Mouse (Mus musculus) kidney, postnatal 36 days (tissue): ENCODE results near the gene Cdcp1.
A peak's percentile ranks its signal among the peaks of the same experiment; 100 is the strongest.

ENCODE experiments used
- DNase-seq, 2 experiments: peaks; one replicate each; pipeline ENCODE4 v3.0.0; 2021 to 2022; ENCODE audit warnings: mixed read lengths in 2 of 2

Gene Cdcp1

DNA sequence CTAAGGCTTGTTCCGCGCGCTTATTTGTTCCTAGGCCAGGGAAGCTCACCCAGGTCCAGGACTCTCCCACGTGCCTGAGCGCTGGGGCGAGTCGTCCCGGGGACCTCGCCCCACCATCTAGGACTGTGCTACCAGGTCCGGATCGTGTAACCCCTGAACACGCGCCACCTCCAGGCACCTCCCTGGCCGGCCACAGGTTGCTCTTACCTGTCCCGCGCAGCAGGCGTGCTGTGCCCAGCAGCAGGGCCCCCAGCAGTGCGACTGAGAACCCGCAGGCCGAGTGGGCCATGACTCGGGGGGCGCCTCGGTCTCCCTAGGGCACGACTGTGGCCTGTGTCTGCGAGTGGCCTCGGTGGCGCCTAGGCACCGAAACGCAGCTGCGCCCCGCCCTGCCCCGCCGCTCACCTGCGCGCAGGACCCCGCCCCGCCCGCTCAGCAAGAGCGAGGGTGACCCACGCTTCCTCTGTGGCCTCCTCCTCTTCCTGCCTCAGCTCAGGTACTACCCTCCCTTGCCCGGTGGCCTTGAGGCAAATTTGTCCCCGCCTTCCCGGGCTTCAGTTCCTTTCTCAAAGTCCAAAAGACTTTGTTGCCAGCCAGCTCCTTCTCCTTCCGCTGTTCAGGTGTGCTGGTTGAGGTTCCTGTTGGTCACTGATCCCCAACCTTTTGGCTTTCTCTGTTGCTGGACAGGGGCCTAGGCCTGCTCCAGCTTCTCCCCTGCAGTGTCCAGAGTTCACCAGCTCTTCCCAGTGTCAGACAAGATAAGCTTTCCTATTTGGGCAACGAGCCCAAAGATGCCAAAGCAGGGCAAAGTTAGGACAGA, at the start of gene Cdcp1:
TSS of gene Cdcp1 (minus strand) at position 418 of the 820 bp plus-strand sequence.
- DNase-seq: peak; percentile 84 to 90

DNA sequence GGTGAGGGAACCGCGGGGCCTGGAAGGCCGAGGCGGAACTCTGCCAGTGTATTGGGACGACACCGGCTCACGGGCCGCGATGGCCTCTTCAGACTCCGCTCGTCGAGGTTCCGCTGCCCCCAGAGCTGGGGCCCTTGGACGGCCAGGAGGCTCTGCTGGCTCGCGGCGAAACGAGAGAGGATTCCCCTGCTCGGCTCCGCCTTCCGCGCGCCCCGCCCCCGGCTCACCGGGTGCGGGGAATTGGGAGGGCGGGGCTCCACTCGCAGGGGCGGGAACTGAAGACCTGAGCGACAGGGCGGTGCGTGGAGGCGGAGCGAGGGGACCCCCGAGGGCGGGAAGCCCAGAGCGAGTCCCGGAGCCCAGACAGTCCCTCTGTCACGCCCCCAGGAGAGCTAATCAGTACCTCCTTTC, 44.8 kb upstream of the Cdcp1 start, which contains the start of gene Tmem158:
TSS of gene Tmem158 (minus strand) at position 154 of the 411 bp plus-strand sequence.
- peak; percentile 89 to 94 for DNase-seq

DNA sequence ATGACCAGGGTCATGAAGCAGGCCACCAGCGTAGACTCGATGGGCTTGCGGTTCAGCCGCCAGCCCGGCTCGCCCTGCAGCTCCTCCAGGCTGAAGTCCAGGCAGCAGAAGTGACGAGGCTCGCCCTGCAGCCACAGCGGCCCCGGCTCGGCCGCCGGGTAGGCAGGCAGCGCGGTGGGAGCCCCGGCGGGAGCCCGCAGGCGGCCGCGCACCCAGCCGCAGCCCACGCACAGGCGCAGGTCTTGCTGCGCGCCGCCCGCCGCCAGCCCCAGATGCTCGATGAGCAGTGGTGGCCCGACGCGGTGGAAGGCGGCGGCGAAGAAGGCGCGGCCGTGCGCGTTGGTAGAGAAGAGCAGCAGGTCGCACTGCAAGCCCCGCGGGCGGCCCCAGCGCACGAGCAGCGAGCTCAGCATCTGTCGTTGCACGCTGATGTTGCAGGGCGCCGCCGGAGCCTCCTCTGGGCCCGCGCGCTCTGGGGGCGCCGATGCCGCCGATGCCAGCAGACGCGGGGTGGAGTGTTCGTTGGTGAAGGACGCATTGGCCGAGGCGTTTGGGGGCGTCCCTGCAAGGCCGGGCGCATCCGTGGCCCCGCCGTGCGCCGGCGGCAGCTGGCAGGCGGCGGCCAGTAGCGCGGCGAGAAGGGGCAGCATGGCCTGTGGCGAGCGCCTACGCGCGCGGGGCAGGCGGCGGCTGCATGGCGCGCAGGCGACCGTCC, 44.2 kb upstream of the Cdcp1 start:
- DNase-seq: peak; percentile 56 to 84

DNA sequence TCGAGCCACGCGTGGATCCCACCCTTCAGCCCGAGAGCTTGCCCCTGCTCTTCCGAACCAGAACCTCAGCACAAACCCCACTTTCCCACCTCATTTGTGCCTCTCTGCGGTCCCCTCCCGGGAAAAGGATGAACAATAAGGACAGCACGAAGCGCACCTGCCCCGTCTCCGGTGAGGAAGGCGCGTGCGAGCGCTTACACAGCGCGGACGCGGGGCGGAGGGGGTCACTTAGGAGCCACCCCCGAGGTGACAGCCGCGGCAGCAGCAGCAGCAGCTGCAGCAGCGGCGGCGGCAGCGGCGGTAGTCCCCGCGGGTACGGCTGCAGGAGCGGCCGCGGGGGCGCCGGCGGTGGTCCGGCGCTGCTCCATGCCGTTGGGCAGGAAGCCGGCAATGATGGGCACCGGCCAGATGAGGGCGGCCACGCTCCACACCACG, 43.6 kb upstream of the Cdcp1 start:
- DNase-seq: peak in 1 of 2 experiments; percentile 91

DNA sequence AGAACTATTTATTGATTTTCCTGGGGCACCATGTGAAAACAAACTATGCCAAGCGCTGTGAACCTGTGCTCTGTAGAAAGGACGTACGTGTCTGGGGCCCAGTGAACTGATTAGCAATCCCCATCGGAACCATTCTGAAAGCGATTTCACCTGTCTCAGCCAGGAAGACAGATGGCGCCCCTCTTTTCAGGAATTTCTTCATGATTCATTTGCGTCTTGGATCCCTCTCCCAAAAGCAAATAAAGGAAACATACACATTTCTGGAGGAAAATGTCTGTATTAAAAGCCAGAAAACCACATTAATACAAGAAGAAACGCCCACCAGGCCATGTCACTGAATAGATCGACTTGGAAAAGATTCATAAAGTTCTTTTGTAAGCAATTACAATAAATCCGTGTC, 43.0 kb upstream of the Cdcp1 start:
- DNase-seq: no peak

DNA sequence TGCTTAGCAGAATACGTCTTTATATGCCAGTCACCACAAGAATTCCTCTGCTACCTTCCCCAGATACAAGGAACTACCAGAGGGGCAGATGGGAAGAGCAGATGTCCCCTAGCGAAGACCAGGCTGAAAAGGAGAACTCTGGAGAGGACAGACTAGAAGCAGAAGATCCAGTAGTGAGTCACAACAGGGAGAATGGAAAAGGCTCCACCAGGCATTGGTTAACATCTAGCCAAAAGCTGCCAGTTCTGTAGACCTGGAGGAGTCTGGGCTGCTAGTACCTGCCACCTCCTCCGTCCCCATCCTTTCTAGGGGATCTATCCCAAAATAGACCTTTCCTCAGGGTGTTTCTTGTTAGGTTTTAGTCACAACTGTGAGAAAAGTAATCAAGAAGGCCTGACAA, 39.9 kb upstream of the Cdcp1 start:
- no peak for DNase-seq

DNA sequence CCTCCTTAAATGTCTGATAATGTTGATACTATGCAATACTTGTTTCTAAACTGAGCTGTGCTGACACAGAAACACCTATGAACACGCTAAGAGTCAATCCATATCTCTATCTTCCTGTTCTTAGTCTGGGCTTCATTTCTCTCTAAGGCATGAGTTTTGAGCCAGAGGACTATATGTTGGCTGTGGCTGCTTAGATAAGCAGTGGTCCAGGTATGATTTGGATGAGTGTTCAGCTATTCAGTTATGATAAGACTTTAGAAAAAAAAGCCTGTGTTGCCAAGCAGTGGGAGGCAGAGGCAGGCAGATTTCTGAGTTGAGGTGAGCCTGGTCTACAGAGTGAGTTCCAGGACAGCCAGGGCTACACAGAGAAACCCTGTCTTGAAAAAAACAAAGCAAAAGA, 32.2 kb upstream of the Cdcp1 start:
- no peak for DNase-seq

DNA sequence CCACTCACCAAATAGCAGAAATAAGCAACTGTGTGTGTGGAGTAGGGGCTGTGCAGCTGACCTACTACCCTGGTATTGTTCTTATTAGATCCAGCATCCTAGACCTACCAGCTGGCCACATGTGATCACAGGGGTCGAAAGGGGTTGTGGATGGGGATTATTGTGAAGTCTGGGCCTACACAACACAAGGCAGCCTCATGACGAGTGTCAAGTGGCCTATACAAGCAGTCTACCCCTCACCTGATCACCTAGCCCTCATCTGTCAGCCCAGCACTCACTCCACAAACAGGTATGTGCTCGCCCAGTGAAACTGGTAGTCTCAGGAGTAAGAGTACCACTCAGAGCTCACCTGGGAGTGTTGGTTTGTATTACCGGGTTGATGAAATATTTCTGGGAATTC, 29.3 kb upstream of the Cdcp1 start:
- no peak for DNase-seq

DNA sequence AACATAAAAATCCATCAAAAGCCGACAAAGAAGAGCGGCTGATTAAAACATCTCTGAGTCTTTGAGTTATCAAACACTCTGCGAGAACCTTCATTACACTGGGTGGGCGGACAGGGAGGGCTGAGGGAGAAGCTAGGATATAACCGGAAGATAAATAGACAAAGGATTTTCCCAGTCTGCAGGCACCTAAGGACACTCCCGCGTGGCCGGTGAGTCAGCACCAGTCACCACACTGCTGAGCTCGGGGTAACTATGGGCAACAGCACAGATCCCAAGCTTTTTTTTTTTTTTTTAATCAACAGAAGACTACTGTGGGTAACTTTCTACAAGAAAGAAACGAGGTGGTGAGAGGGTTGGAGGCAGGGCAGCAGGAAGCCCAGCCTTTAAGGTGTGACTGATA, 28.1 kb upstream of the Cdcp1 start:
- DNase-seq: no peak

DNA sequence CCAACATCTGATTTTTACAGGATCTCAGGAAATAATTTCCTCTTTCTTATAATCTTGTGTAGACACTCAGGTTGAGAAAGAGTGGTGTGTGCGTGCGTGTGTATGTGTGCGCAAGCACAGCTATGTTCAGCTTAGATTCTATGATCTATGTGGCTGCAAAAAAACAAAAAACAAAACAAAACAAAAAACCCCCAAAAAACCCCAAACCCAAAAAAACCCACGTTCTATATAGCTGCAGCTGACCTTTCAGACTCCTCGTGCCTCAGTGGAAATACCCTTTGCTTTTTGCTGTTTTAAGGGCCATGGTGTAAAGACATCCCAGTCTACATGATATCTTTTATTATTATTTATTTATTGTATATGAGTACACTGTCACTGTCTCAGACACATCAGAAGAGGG, 25.4 kb upstream of the Cdcp1 start:
- no peak for DNase-seq

DNA sequence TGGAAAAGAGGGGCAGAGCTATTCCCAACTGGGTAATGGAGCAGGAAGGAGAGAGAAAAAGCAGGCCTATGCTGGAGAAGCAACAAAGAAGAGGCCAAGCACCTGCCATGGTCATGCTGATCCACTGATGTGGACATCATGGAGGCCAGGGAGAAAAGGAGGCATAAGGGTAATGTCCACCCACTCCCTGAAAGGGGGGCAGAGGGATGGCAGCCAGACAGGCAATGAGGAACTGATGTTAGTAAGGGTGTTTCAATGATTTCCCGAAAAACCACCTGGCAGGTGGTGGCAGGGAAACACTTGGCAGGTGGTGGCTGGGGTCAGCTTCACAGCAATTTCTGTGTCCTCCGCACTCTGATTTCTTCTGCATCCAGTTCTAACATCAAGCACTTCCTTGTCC, 24.9 kb upstream of the Cdcp1 start:
- DNase-seq: no peak

DNA sequence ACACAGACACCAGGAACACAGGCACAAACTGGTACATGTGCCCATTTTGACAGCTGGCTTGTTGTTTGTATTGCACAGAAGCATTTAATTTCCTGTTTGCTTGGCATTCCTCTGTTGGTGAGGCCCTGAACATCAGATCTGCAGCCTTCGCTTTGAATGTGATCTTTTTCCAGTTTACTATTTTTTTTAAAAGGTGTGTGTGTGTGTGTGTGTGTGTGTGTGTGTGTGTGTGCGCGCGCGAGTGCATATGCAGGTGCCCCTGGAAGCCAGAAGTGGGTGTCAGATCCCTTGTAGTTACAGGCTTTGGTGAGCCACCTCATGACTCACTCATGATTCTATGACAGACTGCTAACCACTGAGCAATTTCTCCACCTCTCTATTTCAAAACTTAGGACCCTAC, 24.4 kb upstream of the Cdcp1 start:
- DNase-seq: no peak

DNA sequence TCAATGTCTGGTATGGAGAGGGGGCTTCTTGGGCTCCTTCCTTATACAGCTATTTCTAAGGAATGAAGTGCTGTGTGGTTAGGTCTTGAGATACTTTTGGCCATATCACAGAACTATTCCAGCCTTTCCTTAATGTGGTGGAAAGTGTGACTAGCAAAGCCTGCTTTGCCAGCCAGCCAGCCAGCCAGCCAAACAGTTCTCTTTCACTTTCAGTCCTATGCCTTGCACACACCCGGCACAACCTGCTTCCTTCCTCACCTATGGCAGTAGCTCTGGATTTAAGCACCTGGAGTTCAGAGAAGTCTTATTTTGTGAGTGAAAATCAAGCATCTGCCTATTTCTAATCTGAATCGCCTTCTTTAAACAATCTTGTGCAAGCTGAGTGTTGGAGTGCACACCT, 23.8 kb upstream of the Cdcp1 start:
- no peak for DNase-seq

DNA sequence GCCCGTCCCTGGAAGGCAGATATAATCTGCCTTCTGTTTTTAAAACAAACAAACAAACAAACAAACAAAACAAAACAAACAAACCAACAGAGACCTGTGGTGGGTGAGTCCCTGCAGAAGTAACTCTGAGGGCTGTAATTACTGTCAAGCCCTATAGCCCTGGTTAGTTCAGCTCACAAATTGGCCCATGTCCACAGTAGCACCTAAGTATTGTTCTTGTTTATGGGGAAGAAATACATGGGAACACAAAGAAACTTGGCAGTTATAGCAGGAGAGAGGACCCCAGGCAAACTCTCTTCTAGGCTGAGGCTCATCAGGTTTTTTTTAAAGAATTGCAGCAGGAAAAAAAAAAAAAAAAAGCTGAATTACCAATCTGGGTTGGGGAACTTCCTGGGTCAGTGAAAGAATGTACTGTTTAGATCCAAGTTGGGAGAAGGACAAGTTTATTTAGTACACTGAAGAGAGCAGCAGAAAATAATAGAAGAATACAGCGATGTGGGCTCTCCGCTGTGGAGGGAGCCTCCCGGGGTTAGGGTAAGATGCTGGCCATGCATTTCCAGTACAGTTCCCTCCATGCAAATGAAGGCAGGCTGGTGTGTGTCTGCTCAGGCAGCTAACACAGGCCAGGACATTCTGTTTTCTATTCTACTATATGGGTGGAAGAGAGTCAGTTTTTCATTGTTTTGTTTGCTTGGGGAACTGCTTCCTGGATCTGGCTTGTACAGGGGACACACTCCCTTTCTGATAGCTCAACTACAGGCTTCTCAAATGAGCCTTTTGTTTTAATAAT, 22.6 kb upstream of the Cdcp1 start:
- no peak for DNase-seq

DNA sequence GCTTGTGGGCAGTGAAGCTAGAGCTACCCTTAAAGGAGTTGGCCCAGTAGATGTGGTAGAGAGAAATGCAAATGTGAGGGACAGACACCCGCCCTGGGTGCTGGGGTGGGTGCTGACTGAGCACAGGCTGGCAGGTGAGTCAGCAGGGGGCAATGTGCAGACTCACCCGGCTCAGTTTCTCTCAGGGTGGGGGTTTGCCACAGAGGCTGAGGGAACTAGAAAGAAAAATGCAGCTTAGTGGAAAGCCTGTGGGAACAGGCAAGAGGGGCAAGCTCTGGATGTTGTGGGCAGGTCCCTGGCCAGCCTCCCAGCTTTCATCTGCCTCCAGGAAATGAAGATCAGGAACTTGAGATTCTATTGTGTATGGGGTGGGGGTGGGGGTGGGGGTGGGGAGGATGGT, 21.9 kb upstream of the Cdcp1 start:
- DNase-seq: peak; percentile 71 to 75

DNA sequence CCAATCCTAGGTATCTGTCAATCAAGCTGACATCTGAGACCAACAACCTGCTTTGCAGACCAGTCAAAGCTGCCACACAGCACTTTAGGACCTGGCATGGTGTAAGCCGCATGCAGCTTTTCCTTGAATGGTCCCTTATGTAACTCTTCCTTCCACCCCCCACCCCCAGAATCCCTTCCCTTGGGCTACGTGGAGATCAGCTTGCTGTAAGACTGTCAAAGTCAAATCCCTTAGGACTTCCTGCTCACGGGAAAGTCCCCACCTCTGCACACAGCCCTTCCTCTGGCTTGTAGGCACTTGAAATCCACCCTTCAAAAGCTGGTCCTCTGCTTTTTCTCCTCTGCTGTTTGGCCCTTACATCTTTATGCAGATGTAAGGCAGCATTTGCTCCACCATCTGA, 19.8 kb upstream of the Cdcp1 start:
- DNase-seq: no peak

DNA sequence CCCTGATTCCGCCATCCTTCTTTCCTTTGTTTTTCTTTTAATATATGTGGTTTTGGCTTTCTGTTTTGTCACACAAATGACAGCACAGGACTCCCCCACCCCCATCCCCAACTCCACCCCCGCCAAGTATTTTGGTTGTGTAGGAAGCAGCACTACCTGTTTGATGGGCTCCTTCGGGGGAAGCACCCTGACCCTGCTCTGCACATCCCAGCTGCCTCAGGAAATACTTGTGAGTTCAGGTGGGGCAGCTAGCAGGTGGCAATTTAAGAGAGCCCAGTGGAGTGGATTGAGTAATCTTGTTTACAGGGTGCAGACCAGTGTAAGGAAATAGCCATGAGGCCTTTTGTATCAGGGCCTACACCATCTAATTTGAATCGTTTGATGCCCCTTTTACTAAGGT, 14.0 kb upstream of the Cdcp1 start:
- no peak for DNase-seq

DNA sequence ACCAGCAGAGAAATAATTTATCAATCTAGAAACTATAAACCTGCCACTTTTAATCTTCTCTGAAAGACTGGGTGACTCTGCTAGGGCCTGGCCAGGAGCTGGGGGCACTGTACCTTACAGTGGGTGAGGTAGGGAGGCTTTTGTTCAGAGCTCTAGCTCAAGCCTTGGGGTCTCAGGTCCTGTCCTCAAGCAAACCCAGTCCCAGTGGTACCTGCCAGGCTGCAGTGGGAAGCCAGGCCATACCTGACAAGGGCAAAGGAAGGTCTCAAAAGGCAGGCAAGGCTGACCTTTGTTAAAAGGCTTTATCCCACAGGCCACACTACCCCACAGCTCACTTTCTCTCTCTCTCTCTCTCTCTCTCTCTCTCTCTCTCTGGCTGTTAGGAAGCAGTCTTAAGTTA, 12.8 kb upstream of the Cdcp1 start:
- DNase-seq: no peak

DNA sequence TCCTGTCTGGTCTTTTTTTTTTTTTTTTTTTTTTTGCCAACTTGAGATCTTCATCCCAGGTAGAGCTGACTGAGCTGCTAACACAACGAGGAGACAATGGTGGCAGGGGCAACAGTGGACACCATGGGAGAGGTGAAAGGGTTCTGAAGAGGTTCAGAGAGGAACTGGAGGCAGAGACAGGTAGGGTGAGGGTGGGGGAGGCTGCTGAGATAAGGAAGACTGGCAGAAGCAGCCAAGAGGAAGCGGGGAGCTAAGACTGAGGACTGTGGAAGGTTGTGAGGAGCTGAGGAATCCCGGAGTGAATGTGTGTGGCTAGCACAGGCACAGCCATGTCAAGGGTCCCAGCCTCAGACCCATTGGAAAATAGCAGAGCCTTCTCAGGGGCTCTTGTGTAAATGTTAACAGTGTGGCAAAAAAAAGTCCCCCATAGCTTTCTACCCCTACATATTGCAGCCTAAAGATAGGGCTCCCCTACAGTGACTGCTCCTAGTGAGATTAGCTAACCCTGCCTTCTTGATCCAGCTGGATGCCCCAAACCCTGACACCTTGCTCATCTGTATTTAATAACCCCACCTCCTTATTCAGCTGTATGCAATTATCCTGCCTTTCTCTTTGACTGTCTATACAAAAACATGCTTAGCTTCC, 11.4 kb upstream of the Cdcp1 start:
- no peak for DNase-seq

DNA sequence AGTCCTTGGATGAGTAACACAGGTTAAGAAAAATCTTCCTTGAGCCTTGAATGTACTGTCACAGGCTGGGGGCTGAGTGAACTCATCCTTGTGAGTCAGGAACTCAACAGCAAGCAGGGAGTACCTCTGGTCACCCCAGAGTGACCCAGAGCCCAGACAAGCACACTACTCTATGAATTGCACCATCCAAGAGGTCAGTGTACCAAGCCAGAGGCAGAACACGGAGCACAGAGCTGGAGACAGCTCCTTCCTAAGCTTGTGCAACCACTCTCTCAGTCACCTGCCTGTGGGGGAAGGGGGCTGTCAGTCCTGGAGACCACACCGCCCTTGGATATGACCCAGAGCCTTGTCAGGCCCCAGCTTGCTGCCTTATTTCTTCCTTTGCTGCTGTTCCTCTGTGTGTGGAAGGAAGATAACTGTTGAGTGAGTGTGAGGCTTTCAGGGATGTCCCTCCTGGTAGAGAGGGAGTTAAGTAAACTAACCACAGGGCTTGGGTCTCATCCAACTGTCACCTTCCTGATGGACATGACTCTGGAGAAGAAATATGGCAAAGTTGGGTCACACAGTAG, 9.1 kb upstream of the Cdcp1 start:
- DNase-seq: no peak

DNA sequence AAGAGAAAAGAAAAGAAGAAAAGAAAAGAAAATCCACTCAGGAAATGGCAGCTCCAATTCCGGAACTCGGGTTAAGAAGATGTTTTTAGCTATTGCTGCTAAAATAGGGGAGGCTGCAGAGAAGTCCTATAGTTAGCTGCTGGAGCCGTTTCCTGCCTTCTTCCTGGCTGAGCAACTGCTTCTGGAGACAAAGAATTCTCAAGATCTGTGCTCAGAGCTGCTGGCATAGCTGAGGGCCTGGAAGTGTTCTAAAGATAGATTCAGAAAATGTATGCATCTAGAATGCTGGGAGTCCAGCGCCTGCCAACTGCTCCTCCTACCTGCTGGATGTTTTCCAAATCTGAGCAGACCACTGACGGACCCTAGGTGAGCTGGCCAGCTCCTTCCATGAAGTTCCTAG, 4.0 kb upstream of the Cdcp1 start:
- DNase-seq: no peak

DNA sequence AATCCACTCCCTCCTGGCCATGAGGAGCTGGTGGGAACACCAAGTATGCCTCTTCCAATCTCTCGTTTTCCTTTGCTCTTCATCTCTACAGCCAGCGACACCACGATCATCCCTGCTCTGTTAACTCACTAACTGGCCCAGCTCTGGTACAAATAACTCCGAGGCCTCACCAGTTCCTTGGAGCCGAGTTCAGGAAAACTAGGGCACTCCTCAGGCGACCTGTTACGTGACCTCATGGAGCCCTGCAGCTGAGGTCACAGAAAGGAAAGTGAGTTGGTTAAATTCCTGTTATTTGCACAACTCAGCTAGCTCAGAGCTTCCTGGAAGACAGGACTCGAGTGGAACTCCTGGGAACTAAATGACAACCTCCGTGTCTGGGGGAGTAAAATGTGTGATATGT, 2.5 kb downstream of the Cdcp1 start:
- peak; percentile 67 to 79 for DNase-seq

DNA sequence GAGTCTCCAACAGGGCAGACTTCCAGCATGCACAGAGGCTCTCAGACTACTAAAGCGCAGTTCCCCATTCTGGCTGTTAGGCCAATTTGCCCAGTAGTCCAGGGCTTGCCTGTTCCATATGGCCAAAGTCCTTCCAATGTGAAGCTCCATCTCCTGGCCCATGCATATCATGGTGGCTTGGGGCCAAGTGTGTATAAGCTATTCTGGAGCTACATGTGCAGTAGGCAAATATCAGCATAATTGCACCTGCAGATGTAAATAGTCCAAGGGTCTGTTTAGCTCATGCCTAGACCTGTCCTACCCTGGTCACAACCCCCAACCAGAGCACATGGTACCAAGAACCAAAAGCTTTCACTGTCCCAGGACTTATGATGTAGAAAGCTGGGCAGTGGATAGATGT, 7.9 kb downstream of the Cdcp1 start:
- no peak for DNase-seq
